Mouse (Mus musculus) olfactory bulb, adult 2 months (tissue): ENCODE results near the gene Mrpl23.

Experiments
- CTCF ChIP-seq: fragments of 200-500 bp; IDR thresholded peaks from 2 replicates; pipeline ENCODE4 v1.5.1; 2012; ENCODE audit warnings: low read depth, mild to moderate bottlenecking, low read length, moderate library complexity; ENCODE audit not compliant: insufficient read depth
- POLR2A ChIP-seq: fragments of 200-500 bp; IDR thresholded peaks from 2 replicates; pipeline ENCODE4 v1.6.1; 2012; ENCODE audit warnings: mild to moderate bottlenecking, low read depth, low read length, moderate library complexity; ENCODE audit not compliant: insufficient read depth

GRCm38 (mm10) chr7:142516221-142516978, 16.1 kb upstream of the Mrpl23 start:
- TF ChIP-seq POLR2A = no peak
- TF ChIP-seq CTCF = no peak
